Mouse (Mus musculus) common myeloid progenitor, adult 5-6 weeks (primary cell): Measurements from ENCODE around the gene Olfr1230. TPM values are rescaled to one million over a fixed set of nuclear protein-coding genes. Genes with fewer than 3 reads are reported as not detected.

Experiments used
- ATAC-seq: replicated peaks from 2 replicates; pipeline ENCODE4 v1.8.0; 2016; ENCODE audit warnings: low read depth, mild to moderate bottlenecking, moderate TSS enrichment, inconsistent platforms; ENCODE audit not compliant: poor library complexity, severe bottlenecking
- total RNA-seq: library from RNA; stranded (forward); fragments of 200-1000, 187-1606 nt; gene quantifications from 2 replicates; pipeline ENCODE4 v1.2.3, GENCODE M21; 2017

The Olfr1230 gene
- total RNA-seq, result not detected in 2 replicates

DNA sequence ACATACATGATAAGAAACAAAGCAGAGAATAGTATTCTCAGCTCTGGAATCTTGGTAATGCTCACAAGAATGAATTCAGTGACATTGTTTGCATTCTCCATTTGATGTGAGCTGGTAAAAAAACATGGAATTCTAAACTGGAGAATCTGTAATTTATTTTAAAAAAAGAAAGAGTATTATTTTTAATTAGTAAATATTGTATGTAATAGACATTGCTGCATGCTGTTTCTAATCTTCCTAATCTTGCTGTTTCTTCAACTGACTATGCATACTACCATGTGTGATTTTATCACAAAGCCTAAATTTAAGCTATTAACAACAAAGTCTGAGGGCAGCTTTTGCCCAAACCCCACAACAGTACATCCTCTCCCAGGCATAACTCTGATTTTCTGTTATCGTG, at the start of gene Olfr1230:
Gene Olfr1230, minus strand, starts transcription at position 101 of the 400 bp plus-strand sequence.
- no peak for ATAC-seq

DNA sequence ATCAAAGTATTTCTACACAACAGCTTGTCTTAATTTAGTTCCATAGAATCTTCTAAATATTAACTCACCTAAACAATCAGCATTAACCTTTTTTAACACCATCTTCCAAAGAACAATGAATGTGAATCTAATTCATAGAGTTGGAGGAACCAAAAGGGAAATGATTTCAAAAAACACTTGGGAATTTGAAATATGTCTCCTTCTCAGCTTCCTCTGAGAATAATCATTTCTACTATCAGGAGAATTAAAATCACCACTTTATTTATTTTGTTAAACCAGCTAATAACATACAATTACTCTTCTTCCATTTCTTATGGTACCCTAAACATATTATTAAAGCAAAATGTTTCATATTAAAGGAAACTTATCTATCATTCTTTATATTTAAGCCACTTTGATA, 45.2 kb upstream of the Olfr1230 start, which contains the start of gene Olfr1233:
Gene Olfr1233, minus strand, starts transcription at position 101 of the 400 bp plus-strand sequence.
- ATAC-seq, result no peak

DNA sequence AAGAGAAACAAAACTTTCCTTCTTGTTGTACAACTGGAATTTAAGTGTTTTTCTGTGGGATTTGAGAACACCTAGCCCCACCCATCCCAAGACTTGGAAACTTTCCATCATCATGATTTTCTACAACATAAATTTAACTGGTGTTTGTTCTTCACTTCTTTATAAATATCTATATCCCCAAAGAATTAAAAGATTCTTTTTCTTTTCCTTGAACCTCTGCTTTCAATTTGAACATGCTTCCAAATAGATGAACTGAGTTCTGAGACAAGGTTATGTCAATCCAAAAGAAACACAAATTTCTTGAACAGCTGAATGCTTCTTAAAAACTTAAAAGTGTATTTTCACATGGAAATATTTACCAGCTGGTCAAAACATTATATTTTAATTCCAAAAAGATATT, 32.5 kb upstream of the Olfr1230 start, which contains the start of gene Olfr1232:
Gene Olfr1232, minus strand, starts transcription at position 101 of the 400 bp plus-strand sequence.
- no peak for ATAC-seq

DNA sequence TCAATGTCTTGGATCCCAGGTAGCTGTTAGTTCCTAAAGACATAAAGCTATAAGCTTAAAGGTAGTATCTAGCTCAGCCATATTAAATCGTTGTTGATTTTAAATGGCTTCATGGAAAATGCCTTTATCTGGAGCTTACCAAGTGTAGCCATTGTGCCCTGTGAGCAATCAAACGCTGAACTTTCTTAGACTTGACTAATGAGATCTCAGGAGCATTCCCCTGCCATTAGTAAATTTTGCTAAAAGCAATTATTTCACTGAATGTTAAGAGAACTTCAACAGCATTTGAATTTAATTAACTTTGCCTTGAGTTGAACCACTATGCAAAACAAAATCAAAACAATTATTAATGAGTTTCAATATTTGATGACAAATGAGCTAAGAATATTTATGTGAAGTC, 9.9 kb upstream of the Olfr1230 start, which contains the start of gene Olfr1231:
Gene Olfr1231, minus strand, starts transcription at position 101 of the 400 bp plus-strand sequence.
- ATAC-seq, result no peak

DNA sequence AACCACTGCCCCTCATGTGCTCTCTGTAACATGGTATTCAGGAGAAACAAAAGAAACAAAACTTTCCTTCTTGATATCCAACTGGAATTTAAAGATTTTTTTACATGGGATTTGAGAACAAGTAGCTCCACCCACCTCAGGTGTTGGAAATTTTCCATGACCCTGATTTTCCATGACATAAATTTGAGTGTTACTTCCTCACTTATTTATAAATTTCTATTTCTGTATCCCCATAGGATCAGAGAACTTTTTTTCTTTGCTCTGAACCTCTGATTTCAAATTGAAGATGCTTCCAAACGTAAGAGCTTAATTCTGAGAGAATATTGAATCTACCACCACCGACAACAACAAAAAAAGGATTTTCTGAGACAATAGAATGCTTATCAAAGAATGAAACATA, 9.2 kb downstream of the Olfr1230 start, which contains the start of gene Olfr1229:
Gene Olfr1229, minus strand, starts transcription at position 101 of the 400 bp plus-strand sequence.
- no peak for ATAC-seq

DNA sequence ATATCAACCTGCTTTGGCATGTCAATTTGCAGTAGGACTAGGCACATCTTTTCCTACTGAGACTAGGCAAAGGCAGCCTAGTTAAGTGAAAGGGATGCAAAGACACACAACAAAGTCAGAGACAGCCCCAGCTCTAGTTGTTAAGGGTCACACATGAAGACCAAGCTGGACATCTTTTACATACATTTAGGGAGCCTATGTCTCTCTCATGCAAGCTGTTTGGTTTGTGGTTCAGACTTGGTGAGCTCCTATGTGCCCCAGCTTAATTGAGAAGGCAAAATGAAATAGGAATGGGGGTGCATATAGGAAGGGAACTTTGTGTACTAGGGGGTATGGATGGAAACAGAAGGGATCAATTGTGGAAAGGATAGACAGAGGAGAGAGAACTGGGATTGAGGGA, 43.1 kb downstream of the Olfr1230 start, which contains the start of gene Olfr1228:
Gene Olfr1228, minus strand, starts transcription at position 101 of the 400 bp plus-strand sequence.
- ATAC-seq, result no peak

Other genes starting within 250 kb of the Olfr1230 start
- not detected in 2 replicates for gene Olfr1218, start 236.1 kb downstream of the Olfr1230 start, total RNA-seq
- gene Olfr1219, start 213.8 kb downstream of the Olfr1230 start, total RNA-seq, result not detected in 2 replicates
- not detected in 2 replicates for gene Olfr1220, start 190.4 kb downstream of the Olfr1230 start, total RNA-seq
- gene Olfr1221, start 180.0 kb downstream of the Olfr1230 start, total RNA-seq, result not detected in 2 replicates
- gene Olfr1222, start 164.2 kb downstream of the Olfr1230 start, total RNA-seq, result not detected in 2 replicates
- gene Olfr1223, start 145.7 kb downstream of the Olfr1230 start, total RNA-seq, result not detected in 2 replicates
- not detected in 2 replicates for gene Olfr1224-ps1, start 133.2 kb downstream of the Olfr1230 start, total RNA-seq
- not detected in 2 replicates for gene Olfr1225, start 122.6 kb downstream of the Olfr1230 start, total RNA-seq
- not detected in 2 replicates for gene Olfr1226, start 97.2 kb downstream of the Olfr1230 start, total RNA-seq
- gene Olfr1228, start 43.2 kb downstream of the Olfr1230 start, total RNA-seq, result not detected in 2 replicates
- not detected in 2 replicates for gene Olfr1229, start 9.3 kb downstream of the Olfr1230 start, total RNA-seq
- gene Olfr1231, start 9.8 kb upstream of the Olfr1230 start, total RNA-seq, result not detected in 2 replicates
- not detected in 2 replicates for gene Olfr1232, start 32.4 kb upstream of the Olfr1230 start, total RNA-seq
- not detected in 2 replicates for gene Olfr1233, start 45.1 kb upstream of the Olfr1230 start, total RNA-seq
- gene Olfr1234, start 67.6 kb upstream of the Olfr1230 start, total RNA-seq, result not detected in 2 replicates
- not detected in 2 replicates for gene Olfr1238, start 112.4 kb upstream of the Olfr1230 start, total RNA-seq
- not detected in 2 replicates for gene Olfr1239, start 123.1 kb upstream of the Olfr1230 start, total RNA-seq
- not detected in 2 replicates for gene Olfr1240, start 145.7 kb upstream of the Olfr1230 start, total RNA-seq
- not detected in 2 replicates for gene Olfr1241, start 189.9 kb upstream of the Olfr1230 start, total RNA-seq
- not detected in 2 replicates for gene Olfr1242, start 201.1 kb upstream of the Olfr1230 start, total RNA-seq
- gene Olfr1243, start 234.2 kb upstream of the Olfr1230 start, total RNA-seq, result not detected in 2 replicates